Mouse (Mus musculus): ENCODE measurements around the gene Nr1h4.

The Nr1h4 gene

DNA sequence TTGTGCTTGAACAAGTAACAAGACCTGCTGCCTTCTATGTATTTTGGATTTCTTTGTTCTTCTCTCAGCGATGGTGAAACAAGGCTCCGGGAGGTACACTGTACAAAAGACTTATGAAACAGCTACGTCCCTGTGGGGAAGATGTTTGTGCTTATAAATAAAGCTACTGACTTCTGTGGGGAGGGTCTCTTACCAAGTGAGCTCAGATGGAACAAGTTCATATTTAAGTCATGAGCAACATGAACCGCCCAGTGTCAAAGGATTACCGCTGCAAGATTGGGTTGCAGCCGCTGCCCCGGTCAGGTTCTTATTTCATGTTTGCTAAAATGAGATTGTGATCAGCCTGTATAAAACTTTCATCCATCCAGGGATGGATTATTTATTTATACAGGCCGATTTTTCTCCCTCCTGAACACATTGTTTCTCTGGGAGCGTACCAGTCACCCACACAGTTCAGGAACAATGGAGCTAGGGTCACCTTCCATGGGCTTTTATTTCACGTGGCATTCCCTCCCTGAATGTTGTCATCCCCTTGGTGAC lies 51.2 kb downstream of the Nr1h4 start:
- no peak for DNase-seq (ENCODE audit: low read depth, low spot score)

GRCm38 (mm10) chr10:89481638-89482037 lies 51.7 kb downstream of the Nr1h4 start:
- no peak for DNase-seq (ENCODE audit: low read depth, low spot score)

DNA sequence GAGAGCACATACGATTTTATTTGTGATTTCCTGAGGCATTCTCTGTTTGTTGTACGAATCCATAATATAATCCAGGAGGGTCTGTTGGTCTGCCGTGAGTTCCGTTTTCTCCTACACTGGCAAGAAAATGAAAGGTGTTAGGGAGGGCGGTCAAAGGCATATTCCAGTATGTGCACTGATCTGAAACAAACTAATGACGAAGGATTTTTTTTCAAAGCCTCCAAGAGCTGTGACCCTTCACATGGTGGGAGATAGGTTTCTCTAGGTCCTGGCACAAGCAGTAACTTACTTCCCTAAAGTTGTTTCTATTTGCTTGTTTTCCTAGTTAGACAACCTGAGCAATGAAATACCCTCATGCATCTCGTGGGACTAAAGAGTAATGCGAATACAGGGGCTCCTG lies 54.6 kb downstream of the Nr1h4 start:
- no peak for DNase-seq (ENCODE audit: low read depth, low spot score)

DNA sequence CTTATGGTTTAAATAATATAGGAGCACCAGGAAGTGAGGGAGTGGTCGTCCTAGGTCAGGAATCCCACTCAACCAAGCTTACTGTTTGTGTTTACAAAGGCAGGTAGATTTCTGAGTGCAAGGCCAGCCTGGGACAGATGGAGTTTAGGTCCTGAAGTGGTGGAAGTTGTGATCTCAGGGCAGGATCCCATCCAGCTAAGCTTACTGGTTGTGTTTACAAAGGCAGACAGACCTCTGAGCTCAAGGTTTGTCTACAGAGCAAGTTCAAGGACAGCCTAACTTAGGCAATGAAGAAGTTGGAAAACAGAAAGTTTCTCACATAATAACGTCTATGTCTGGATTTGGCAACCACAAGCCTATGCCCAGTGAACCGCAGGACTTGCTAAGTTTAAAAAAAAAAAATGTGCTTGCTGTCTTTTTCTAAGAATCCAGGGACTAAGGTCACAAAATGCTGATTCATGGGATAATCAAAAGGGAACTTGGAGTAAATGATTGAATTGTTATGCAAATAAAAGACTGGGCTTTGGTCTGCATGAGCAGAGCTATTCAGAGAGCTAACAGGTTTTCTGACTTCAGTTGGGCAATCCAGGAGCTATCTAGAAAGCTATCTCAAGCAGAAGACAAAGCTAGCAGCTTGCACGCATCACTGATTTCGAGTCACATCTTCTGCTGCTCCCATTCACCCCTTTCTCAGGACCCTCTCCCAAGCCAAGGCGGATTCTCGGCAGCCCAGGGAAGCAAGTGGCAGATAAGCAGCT lies 62.6 kb downstream of the Nr1h4 start:
- peak; percentile 43 for DNase-seq (ENCODE audit: low read depth, low spot score)

- DNase-seq (ENCODE audit: low read depth, low spot score) = no peak
Observed at GRCm38 (mm10) chr10:89464760-89465405, 68.5 kb downstream of the Nr1h4 start.

DNA sequence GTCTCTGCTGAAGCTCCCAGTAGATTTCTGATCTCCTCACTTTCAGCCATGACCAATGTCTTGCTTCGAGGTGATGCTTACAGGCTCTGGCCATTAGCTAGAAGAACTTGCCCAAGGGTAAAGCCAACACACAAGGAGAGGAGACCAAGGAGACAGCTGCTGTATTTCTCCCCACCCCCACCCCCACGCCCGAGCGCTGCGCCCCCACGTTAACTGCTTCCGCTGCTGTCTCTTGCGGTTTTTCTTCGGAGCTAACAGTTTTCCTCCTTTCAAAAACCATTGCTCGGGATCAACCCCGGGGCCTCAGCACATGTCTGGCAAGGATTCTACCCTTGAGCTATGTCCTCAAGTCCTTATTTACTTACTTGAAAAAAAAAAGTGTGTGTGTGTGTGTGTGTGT lies 70.5 kb downstream of the Nr1h4 start:
- DNase-seq (ENCODE audit: low read depth, low spot score) = no peak

- no peak for DNase-seq (ENCODE audit: low read depth, low spot score)
Observed at GRCm38 (mm10) chr10:89461856-89462507, 71.4 kb downstream of the Nr1h4 start.

DNA sequence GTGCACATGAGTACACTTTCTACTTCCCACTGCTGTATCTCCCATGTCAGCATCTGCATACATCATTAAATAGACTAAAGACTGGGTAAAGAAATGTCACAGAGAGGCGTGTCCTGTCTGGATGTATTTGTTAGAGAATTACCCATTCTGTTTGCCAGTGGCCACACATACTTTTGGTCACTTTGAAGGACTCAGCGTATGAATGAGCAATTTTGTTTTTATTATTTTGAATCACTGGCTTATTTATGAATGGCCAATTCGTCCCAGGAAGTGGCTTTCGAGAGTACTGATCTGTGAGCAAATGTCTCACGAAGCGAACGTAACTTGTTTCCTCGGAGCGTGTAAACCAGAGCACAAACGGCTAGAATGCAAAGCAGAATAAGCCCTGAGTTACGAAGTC lies 72.4 kb downstream of the Nr1h4 start:
- DNase-seq (ENCODE audit: low read depth, low spot score) = no peak

- no peak for DNase-seq (ENCODE audit: low read depth, low spot score)
Observed at GRCm38 (mm10) chr10:89458770-89459169, 74.6 kb downstream of the Nr1h4 start.

GRCm38 (mm10) chr10:89453794-89454193 lies 79.6 kb downstream of the Nr1h4 start:
- DNase-seq (ENCODE audit: low read depth, low spot score) = no peak

DNA sequence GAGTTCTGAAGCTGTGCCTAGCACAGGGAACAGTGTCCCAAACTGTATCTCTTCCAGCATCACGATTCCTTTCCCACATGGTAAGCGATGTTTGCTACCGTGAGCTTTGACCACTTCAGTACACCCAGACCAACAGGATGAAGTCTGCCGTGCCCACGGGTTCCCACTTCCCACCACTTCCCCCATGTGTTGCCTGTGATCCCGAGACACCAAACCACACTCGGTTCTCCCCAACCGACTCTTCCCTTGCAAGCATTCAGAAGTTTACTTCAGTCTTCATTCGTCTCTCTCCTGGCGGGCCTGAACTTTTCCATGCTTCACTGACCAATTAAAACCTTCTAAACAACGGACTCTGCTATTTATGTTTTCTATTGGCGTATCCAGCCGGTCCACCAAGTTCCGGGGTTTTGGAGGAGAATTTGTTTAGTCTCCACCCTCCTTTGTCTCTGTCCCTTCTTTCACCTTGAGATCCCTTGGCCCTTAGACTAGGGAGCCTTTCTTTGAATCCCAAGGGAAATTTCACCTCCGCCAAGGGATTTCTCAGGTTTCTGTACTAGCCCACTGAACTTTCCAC lies 80.2 kb downstream of the Nr1h4 start:
- no peak for DNase-seq (ENCODE audit: low read depth, low spot score)

GRCm38 (mm10) chr10:89450411-89450810 lies 83.0 kb downstream of the Nr1h4 start:
- DNase-seq (ENCODE audit: low read depth, low spot score) = no peak

GRCm38 (mm10) chr10:89444381-89444780 lies 89.0 kb downstream of the Nr1h4 start:
- no peak for DNase-seq (ENCODE audit: low read depth, low spot score)

GRCm38 (mm10) chr10:89443623-89444151 lies 89.7 kb downstream of the Nr1h4 start, which contains the start of gene Gas2l3:
Gene Gas2l3 (minus strand): TSS chr10:89443967.
- DNase-seq (ENCODE audit: low read depth, low spot score) = peak; percentile 80

- no peak for DNase-seq (ENCODE audit: low read depth, low spot score)
Observed at GRCm38 (mm10) chr10:89443115-89443622, 90.2 kb downstream of the Nr1h4 start.

DNA sequence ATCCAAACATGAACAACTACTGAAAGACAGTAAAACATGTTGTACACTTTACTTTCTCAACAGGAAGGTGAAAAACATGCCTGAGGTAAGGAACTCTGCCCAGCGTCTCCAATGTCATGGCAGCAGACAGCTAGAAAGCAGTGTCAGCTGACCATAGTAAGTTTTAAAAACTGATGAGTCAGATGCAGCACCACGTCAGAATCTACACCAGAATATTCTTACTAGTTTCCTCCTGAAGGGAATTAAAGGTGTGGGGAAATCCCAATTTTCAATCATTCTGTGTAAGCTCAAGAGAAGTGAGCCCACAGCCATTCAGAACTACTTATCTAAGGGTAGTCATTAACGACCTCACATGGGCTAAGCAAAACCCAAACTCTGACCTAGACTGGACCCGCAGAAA lies 90.7 kb downstream of the Nr1h4 start:
- no peak for DNase-seq (ENCODE audit: low read depth, low spot score)

GRCm38 (mm10) chr10:89441961-89442360 lies 91.4 kb downstream of the Nr1h4 start:
- DNase-seq (ENCODE audit: low read depth, low spot score) = no peak

- DNase-seq (ENCODE audit: low read depth, low spot score) = no peak
Observed at GRCm38 (mm10) chr10:89439380-89439779, 94.0 kb downstream of the Nr1h4 start.

DNA sequence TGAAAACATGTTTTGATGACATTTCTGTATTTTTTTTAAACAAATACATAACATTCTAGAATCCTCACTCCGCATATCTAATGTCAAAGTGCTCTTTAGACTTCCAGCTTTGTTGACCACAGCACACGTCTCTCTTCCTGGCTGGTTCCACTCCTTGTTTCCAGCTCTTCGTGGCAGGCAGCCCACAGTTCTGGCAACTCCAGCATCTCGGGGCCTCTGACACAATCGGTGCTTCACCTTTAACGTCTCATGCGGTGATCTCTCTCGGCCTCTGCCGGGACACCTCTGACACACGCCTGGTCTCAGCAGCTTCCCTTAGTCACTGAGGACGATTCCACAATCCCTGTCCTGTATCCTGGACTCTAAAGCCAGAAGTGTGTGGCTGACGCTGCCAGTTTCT lies 95.4 kb downstream of the Nr1h4 start:
- DNase-seq (ENCODE audit: low read depth, low spot score) = no peak

GRCm38 (mm10) chr10:89437472-89437871 lies 95.9 kb downstream of the Nr1h4 start:
- DNase-seq (ENCODE audit: low read depth, low spot score) = no peak

- no peak for DNase-seq (ENCODE audit: low read depth, low spot score)
Observed at GRCm38 (mm10) chr10:89435920-89436319, 97.5 kb downstream of the Nr1h4 start.

DNA sequence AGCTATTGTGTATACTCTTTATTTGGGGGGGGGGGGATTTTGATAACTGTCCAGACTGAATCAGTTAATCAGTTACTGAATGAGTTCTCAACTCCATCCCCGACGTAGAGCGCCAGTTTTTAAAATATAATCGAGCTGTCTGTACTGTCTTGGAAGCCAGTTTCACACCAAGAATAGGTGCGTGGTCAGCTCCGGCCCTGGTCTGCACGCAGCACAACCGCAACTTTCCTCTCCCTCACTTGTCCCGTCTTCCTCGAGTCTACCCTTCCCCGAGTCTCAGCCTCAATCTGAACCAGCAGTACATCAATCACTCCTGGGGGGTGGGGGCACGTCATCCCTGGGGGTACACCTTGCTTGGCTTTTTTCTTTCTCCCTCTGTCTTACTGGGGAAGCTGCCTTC lies 98.0 kb downstream of the Nr1h4 start:
- no peak for DNase-seq (ENCODE audit: low read depth, low spot score)
